Mouse (Mus musculus): ENCODE results near the gene Chrm2. TPM values are rescaled to one million over a fixed set of nuclear protein-coding genes. Genes with fewer than 3 reads are reported as not detected.

Chrm2 gene
- under 1 TPM in 1 of 2 experiments, not detected in 1; 0.05 TPM for total RNA-seq (2021)
- long read RNA-seq, experiment 1, result 0 reads
- long read RNA-seq, experiment 2, result 0 reads

- no peak for DNase-seq (ENCODE audit: low spot score)
Observed at GRCm38 (mm10) chr6:36387612-36388400, at the start of gene Chrm2. Chrm2 (plus strand) TSS chr6:36388084.

GRCm38 (mm10) chr6:36373983-36374382, 13.9 kb upstream of the Chrm2 start:
- DNase-seq (ENCODE audit: low spot score), result no peak

DNA sequence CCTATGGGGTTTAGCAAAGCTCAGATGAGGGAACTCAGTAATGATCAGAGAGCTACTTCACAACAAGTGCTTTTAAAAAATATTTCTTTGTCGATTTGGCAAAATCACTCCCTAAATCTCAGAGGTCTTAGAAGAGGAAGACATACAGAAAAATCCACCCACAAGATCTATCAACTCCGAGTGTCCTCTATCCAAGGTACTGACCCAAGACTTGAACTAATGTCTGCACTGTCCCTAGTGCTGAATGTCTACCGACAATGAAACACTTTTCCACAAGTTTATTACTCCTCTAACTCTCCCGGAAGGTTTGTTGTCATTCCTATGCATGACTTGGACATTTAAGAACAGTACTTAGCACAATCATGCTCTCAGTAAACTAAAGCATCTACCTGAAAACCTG, 9.9 kb upstream of the Chrm2 start:
- no peak for DNase-seq (ENCODE audit: low spot score)

- DNase-seq (ENCODE audit: low spot score), result no peak
Observed at GRCm38 (mm10) chr6:36384102-36384501, 3.8 kb upstream of the Chrm2 start.

GRCm38 (mm10) chr6:36388401-36389259, 746 bp downstream of the Chrm2 start:
- no peak for DNase-seq (ENCODE audit: low spot score)

DNA sequence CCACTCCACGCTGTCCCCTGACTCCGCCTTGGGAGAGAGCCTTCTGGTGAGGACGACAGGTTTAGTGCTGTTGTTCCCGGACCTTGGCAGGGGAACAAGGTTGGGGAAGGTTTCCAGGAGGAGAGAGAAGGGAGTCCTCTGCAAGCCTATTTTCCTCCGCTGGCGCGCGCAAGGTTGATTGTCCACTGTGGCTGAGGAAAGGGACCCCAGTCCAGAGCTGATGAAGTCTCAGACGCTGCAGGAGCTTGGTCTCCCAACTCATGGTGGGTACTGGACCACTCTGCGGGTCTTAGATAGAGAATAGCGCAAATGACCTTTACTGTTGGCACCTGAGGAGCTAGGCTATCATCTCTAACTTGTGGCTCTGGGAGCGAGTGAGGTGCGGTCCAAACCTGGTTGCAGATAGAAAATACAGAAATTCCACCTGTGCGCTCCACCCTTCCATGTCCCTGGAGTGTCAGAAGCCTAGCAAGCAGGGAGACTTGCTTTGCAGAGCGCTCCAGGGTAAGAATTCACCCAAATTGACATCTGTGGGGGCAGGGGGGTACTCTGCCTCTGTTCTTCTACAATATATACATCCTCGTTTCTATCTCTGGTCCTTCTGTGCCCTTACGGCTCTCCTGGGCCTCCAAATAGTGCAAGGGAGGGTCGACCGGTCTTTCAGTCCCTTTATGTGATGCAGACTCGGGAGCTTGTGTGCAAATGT, 1.5 kb downstream of the Chrm2 start:
- DNase-seq (ENCODE audit: low spot score), result no peak

- no peak for DNase-seq (ENCODE audit: low spot score)
Observed at GRCm38 (mm10) chr6:36393705-36394104, 5.8 kb downstream of the Chrm2 start.

DNA sequence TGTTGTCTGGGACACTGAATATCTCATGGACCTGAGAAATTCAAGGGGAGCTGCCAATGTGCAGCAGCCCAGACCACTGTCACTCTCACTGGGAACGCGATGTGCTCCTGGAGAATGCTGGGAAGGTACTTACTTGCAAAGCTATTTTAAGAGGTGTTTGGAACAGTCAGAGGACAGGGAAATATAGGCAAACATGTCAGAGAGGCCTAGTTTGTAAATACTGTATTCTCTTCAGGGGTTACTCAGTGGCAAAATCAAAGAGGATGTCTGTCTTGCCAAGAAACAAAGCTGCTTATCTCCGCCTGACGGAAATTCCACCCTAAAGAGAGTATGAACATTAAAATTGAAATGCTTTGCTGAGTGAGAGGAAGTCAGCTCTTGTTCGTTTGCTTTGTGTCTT, 17.3 kb downstream of the Chrm2 start:
- DNase-seq (ENCODE audit: low spot score), result peak; percentile 9

- DNase-seq (ENCODE audit: low spot score), result no peak
Observed at GRCm38 (mm10) chr6:36409016-36409415, 21.1 kb downstream of the Chrm2 start.

- no peak for DNase-seq (ENCODE audit: low spot score)
Observed at GRCm38 (mm10) chr6:36410057-36410456, 22.2 kb downstream of the Chrm2 start.

- no peak for DNase-seq (ENCODE audit: low spot score)
Observed at GRCm38 (mm10) chr6:36419716-36420115, 31.8 kb downstream of the Chrm2 start.

DNA sequence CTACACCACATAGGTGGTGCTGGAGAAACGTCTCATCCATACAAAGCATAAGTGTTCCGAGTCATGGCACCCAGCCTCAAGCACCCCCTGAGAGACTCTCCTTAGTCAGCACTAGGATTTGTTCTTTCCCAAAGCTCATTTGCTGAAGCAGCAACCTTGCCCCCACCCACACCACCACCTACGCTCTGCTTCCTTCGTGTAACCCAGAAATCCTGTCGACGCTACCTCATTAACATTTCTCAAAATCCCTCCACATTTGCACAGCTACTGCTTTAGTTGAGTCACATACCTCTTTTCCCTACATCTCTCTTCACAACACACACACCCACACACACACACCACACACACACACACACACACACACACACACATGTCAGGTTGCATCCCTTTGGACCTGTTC, 50.1 kb downstream of the Chrm2 start:
- no peak for DNase-seq (ENCODE audit: low spot score)

DNA sequence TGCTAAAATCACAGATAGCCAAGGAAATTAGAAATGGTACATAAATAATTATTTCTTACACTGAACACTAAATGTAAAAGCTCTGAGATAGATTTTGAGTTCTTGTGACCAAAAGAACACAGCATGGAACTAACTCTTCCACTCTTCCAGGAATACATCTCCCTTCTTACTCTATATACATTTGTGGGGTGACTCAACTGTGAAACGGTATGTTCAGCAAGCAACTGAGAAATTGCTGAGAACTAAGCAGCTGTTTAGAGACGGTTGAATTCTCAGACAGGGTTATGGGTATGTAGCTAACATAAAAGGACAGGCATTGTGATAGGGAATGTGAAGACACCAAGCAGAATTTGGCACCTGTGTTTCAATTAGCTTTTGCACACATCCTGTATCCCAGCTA, 51.3 kb downstream of the Chrm2 start:
- no peak for DNase-seq (ENCODE audit: low spot score)

DNA sequence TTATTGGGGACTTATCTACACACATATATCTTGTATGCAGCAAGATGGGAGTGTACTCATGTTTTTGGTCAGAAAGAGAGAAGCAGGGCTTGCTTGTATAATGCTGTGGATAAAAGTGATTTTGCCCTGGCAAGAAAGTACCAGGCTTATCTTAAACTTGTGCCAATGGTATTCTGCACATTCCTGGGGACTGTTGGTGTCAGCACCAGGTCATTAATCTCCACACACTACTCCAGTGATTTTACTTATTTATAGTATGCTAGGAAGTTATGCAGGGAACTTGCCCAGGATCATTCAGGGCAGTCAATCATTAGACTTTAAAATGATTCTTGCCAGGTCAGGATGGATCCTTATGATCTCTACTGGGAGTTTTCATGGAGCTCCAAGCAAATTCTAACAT, 63.6 kb downstream of the Chrm2 start:
- DNase-seq (ENCODE audit: low spot score), result no peak

DNA sequence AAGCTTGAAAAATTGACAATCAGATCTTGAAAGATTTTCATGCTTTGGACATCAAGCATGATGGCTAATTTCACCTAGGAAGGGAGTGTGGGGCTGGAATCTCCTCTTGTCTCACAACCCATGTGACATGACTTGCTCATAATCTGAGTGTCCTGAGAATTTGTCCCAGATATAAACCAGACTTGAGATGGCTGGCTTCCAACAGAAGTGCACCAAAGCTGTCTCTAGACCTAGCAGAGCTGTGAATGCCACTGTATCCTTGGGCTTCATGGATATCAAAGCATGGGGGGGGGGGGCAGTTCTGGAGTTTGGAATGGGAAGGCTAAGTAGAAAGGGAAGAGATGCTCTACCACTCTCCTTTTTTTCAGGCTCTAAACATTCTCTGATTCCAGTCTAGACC, 67.2 kb downstream of the Chrm2 start:
- no peak for DNase-seq (ENCODE audit: low spot score)

- DNase-seq (ENCODE audit: low spot score), result no peak
Observed at GRCm38 (mm10) chr6:36457015-36457414, 69.1 kb downstream of the Chrm2 start.

DNA sequence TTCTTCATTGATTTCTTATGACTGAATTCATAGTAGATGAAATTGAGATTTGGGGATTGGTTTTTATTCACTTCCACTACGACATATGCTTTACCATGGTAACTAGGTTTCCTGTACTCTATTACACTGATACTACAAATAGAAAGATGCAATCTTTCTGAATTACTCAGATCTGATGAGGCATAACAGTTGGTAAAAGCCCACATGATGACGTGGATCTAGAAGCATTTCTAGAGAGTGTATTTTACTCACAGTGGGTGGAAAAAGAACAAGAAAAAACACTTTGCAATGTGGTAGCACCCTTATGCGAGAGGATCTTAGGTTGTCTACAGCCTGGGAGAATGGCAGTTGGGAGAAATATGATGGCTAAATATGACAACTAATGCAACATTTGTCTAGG, 76.1 kb downstream of the Chrm2 start:
- DNase-seq (ENCODE audit: low spot score), result no peak

DNA sequence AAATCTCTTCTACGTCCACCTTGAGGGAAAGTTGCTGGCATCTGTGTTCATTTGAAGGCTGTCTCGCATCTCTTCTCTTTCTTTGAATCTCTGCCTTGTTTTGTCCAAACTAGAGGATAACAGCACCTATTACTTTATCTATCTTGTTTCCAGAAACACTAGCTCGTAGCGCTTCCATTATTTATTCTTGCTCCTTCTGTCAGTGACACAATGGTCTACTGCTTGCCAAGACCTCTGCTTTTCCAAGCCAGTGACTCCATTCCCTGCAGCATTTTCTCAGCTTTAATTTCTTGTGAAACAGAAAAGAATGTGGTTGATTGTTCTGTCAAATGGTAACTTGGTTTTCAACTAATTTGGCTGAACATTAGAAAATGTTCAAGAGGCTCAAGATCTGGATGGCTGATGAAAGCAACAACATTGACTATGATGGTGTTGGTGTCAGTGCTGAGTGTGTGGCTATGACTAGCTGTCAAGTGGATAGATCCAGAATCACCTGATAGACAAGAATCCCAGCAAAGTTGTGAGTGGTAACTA, 96.3 kb downstream of the Chrm2 start:
- DNase-seq (ENCODE audit: low spot score), result no peak

GRCm38 (mm10) chr6:36507008-36507663, 119.3 kb downstream of the Chrm2 start:
- DNase-seq (ENCODE audit: low spot score), result no peak

DNA sequence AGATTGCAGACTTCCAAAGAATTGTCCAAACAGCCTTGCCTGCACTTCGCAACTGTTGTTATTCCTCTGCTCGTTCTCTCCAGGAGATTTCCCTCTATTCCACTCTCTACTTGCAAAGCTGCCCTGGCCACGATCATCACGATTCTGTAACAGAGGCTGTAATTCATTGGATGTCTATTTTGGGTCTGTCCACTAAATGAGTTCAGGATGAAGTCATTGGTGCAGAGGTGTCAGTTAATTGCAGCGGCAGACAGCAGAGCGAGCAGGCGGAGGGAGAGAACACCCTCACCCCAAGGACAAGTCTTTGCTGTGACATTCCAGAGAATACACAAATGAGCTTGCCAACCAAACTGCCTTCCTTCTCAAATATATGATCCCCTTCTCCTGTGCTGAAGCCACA, 120.1 kb downstream of the Chrm2 start:
- DNase-seq (ENCODE audit: low spot score), result no peak

GRCm38 (mm10) chr6:36508469-36508868, 120.6 kb downstream of the Chrm2 start:
- DNase-seq (ENCODE audit: low spot score), result no peak

Data from gastrocnemius, adult 18-20 months (tissue).